Mouse (Mus musculus) lung, adult 2 months (tissue): ENCODE results near the gene Sco2. TPM values are rescaled to one million over a fixed set of nuclear protein-coding genes. Genes with fewer than 3 reads are reported as not detected.

Experiments
- DNase-seq: peaks from one replicate; pipeline ENCODE4 v3.0.0; 2022
- H3K4me1 ChIP-seq: fragments of 200-500 bp; 2 replicates; pipeline ENCODE4 v1.6.1; 2011; ENCODE audit warnings: low read length; ENCODE audit not compliant: control insufficient read depth, insufficient read depth
- H3K4me3 ChIP-seq: fragments of 200-500 bp; replicated peaks from 2 replicates; pipeline ENCODE3; 2011; ENCODE audit warnings: low read depth, mild to moderate bottlenecking, control low read depth, low read length; ENCODE audit errors: extremely low read depth
- CTCF ChIP-seq: fragments of 200-500 bp; IDR thresholded peaks from 2 replicates; pipeline ENCODE4 v1.5.1; 2011; ENCODE audit warnings: mild to moderate bottlenecking, low read length, control low read depth; ENCODE audit not compliant: insufficient read depth
- POLR2A ChIP-seq: fragments of 200-500 bp; IDR thresholded peaks from 2 replicates; pipeline ENCODE4 v1.6.1; 2011; ENCODE audit warnings: low read depth, mild to moderate bottlenecking, control low read depth, low read length, borderline replicate concordance; ENCODE audit errors: extremely low read depth
- WGBS: fragments of 180-500 bp; shearing (Covaris S2); methylation state at CpG from one replicate; pipeline ENCODE4 v1.1.7; 2018; 5-methylcytosine and 5-hydroxymethylcytosine counted together
- polyA plus RNA-seq: library from polyadenylated mRNA; depleted of rRNA; stranded (reverse); fragments of >200 nt; gene quantifications from 2 replicates; pipeline ENCODE4 v1.2.3, GENCODE M21; 2012

The Sco2 gene
- polyA plus RNA-seq, 1 experiment = 57.7 TPM

- DNase-seq = peak; percentile 98
- Histone ChIP-seq H3K4me1 (peaks cover 5% of the 10 kb centered on the region), H3K4me3 (peak within 1 kb of the TSS; percentile 74)
- under 1% methylated on average over 64 of the region's 64 CpGs for WGBS
- TF ChIP-seq POLR2A (peak; percentile 61; the same call in 1 of the 2 replicates), CTCF (no peak)
Observed at GRCm38 (mm10) chr15:89355241-89356187, 18.1 kb downstream of the Sco2 start, which contains the start of the genes Lmf2 and Ncaph2. TSS of gene Lmf2 (minus strand) at chr15:89355659. TSS of gene Ncaph2 (plus strand) at chr15:89355719.

GRCm38 (mm10) chr15:89354455-89354854, 19.2 kb downstream of the Sco2 start:
- no peak for DNase-seq
- WGBS = 58% methylated on average over 7 of the region's 7 CpGs
- no peak overlapping the region for H3K4me3 ChIP-seq
- TF ChIP-seq CTCF = no peak
- TF ChIP-seq POLR2A = no peak
- peaks cover 5% of the 10 kb centered on the region for H3K4me1 ChIP-seq

GRCm38 (mm10) chr15:89353837-89354236, 19.8 kb downstream of the Sco2 start:
- Histone ChIP-seq H3K4me3 (no peak overlapping the region), H3K4me1 (peaks cover 5% of the 10 kb centered on the region)
- DNase-seq = no peak
- WGBS = 91% methylated on average over 16 of the region's 16 CpGs
- TF ChIP-seq CTCF = no peak
- no peak for TF ChIP-seq POLR2A

GRCm38 (mm10) chr15:89352795-89353194, 20.9 kb downstream of the Sco2 start:
- WGBS = 96% methylated on average over 12 of the region's 12 CpGs
- no peak for TF ChIP-seq CTCF
- H3K4me3 ChIP-seq = no peak overlapping the region
- DNase-seq = no peak
- H3K4me1 ChIP-seq = peaks cover 5% of the 10 kb centered on the region

GRCm38 (mm10) chr15:89352054-89352453, 21.6 kb downstream of the Sco2 start:
- WGBS = 96% methylated on average over 14 of the region's 14 CpGs
- H3K4me3 ChIP-seq = no peak overlapping the region
- TF ChIP-seq CTCF = no peak
- TF ChIP-seq POLR2A = no peak
- peaks cover 5% of the 10 kb centered on the region for H3K4me1 ChIP-seq
- DNase-seq = no peak

- Histone ChIP-seq H3K4me1 (peaks cover 5% of the 10 kb centered on the region), H3K4me3 (no peak overlapping the region)
- no peak for DNase-seq
- TF ChIP-seq POLR2A = no peak
- no peak for TF ChIP-seq CTCF
- 86% methylated on average over 15 of the region's 15 CpGs for WGBS
Observed at GRCm38 (mm10) chr15:89351302-89351701, 22.3 kb downstream of the Sco2 start.

GRCm38 (mm10) chr15:89350447-89350846, 23.2 kb downstream of the Sco2 start:
- peaks cover 5% of the 10 kb centered on the region; the same call in 1 of the 2 replicates for H3K4me1 ChIP-seq
- WGBS = 57% methylated on average over 5 of the region's 5 CpGs
- no peak for DNase-seq
- no peak overlapping the region for H3K4me3 ChIP-seq
- TF ChIP-seq POLR2A = peak; percentile 17; the same call in 1 of the 2 replicates
- no peak for TF ChIP-seq CTCF

GRCm38 (mm10) chr15:89343325-89343724, 30.3 kb downstream of the Sco2 start:
- TF ChIP-seq CTCF (no peak), POLR2A (no peak)

GRCm38 (mm10) chr15:89341678-89342077, 32.0 kb downstream of the Sco2 start:
- Histone ChIP-seq H3K4me3 (no peak overlapping the region), H3K4me1 (no peaks in the 10 kb centered on the region)
- 48% methylated on average over 1 of the region's 1 CpGs for WGBS
- TF ChIP-seq POLR2A = no peak
- TF ChIP-seq CTCF = no peak
- DNase-seq = no peak

More at GRCm38 (mm10) chr15:89343325-89343724, 30.3 kb downstream of the Sco2 start:
- Histone ChIP-seq H3K4me3 (no peak overlapping the region), H3K4me1 (no peaks in the 10 kb centered on the region)
- no peak for DNase-seq
- 74% methylated on average over 3 of the region's 3 CpGs for WGBS

GRCm38 (mm10) chr15:89340136-89340535, 33.5 kb downstream of the Sco2 start:
- Histone ChIP-seq H3K4me3 (no peak overlapping the region), H3K4me1 (no peaks in the 10 kb centered on the region)
- no peak for DNase-seq
- TF ChIP-seq POLR2A (no peak), CTCF (no peak)
- WGBS = 62% methylated on average over 3 of the region's 3 CpGs
